Mouse (Mus musculus): Measurements from ENCODE around the gene Knl1.
A peak's percentile ranks its signal among the peaks of the same experiment; 100 is the strongest.
"Not testable (repeated sequence)": the region's sequence is repeated elsewhere in the genome, so short reads cannot be mapped to it uniquely, and the experiment has no call there.

Knl1 gene

DNA sequence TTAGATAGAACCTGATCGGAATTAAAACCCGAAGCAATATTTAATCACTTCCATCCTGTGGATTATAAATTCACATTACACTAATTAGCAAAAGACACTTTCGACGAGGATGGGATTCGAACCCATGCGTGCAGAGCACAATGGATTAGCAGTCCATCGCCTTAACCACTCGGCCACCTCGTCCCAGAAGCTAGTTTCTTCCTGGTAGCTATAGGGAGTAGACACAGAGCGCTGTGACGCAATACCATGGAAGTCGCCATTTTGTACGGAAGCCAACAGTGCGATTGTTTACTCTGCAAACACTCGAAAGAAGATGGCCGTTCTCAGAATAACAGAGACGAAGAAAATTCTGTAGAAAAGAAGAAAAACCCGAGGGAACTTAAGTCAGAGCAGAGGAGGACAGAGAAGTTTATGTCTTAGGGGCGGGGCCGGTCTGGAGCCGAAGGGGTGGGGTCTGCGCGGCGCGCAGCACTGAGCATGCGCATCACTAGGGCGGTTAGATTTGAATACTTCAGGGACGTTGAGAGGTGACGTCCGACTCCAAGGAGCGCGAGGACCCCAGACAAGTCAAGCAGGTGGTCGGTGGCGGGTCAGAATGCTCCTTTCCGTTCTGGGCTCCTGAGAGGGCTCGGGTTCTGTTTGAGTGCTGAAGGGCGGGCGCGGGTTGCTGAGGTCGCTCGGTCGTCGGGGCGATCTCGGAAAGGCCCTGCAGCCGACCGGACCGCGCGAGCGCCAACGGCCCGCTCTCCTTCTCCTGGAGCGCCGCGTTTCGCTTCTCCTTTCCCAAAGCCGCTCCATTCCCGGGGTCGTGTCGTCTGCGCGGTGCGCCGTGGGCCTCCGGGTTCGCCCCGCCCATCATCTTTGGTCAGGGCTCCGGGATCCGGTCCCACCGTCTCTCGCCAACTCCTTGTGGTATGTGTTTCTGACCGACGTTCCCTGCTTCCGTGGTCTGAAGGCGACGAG lies at the start of gene Knl1:
Gene Knl1 (plus strand): TSS at position 471 of the 963 bp plus-strand sequence.
- DNase-seq (ENCODE audit: low spot score in 2 of 2): peak; percentile 96 to 99

DNA sequence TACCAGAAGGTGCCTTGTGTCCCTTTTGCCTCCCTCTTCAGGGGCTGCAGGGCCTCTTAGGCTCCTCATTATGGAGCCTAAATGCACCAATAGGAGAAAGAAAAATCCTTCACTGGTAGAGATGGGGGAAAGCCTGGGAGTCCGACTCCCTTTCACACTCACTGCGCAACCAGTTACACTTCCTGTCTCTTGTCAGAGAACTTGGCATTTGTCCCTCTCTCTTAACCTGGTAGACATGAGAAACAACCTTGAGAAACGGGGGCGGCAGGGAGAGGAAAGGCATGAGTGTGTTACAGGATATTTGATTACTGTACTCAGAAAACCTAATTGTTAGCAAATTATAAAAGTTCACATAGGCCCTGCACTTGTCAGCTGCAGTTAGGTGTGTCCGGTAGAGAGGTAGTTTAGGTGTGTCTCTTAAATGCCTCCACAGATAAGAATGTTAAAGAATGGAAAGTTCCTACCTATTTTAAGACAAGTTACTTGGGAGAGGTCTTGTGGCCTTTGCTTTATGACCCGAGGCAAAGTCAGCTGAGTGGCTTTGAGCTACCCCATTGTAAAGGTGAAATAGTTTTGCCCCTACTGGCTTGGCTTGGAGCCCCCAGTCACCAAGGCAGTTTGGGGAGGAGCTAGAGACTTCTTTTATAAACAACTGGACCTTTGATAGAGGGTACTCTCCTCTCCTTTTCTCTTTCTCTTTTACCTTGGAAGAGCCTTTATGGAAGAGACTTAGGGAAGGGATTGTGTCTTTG lies 48.6 kb upstream of the Knl1 start:
- DNase-seq (ENCODE audit: low spot score in 2 of 2): no peak

DNA sequence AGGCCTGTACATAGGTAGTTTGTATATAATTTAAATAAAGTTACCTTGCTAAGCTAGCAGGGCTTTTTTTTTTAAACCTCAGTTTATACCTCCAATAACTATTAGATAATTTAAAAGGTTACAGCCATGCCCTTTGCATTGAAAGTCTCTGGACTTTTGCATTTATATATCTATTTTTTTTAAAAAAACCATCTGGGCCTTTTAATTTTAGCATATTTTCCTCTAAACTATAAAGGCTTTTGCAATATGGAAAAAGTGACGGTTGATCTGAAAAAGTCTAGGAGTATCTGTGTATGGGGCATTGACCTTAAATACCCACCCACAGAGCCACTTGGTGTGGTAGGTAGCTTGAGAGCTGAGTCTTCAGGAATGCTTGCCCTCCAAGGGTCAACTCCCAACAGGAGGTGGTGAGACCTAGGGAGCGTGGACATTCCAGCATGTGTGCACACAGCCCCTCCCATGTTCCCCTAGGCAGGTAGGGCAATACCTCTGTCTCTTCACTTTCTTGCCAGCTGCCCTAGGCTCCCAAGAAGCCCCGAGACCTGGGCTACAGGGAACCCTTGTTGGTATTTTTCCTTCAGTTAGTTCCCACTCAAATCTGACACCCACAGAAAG lies 47.8 kb upstream of the Knl1 start:
- no peak for DNase-seq (ENCODE audit: low spot score in 2 of 2)

DNA sequence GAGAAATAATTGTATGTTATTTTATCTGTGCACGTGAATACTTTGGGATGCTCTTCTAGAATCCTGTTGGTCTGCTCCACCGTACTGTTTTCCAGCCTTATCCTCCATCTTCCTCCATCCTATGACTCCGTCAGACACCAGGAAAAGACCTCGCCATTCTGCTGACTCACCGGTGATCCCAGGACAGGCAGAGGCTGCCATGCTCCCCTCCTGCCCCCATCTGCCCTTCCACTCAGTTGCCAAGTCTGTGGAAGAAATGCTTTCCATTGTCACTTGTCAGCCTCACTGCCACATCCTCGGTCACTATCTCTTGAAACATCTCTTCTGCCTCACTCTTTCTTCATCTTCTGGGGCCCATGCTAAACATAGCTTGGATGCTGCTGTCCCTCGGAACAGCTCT lies 40.0 kb upstream of the Knl1 start:
- DNase-seq (ENCODE audit: low spot score in 2 of 2): no peak

DNA sequence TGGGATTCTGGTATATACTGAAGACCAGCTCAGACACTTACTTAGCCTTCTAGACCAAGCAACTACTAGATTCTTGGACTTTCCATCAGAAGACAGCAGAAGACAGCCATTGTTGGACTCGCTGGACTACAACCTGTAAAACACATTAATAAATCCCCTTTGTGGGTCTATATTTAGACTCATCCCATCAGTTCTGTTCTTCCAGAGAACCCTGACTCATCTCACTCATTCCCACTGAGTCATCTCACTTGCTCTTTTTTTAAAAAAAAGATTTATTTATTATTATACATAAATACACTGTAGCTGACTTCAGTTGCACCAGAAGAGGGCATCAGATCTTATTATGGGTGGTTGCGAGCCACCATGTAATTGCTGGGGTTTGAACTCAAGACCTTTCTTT lies 37.5 kb upstream of the Knl1 start:
- no peak for DNase-seq (ENCODE audit: low spot score in 2 of 2)

DNA sequence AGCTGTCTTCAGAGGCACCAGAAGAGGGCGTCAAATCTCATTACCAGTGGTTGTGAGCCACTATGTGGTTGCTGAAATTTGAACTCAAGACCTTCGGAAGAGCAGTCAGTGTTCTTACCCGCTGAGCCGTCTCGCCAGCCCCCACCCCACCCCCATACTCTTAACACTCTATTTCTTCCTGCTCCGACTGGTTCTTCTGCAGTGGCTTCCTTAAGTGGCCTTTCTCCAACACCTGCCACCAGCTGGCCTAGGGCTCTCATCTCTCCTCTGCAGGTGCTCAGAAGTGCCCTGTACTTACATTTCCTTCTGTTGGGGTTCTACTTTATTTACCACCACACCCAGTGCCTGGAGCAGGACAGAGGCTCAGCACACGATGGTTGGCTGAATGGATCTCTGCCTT lies 31.9 kb upstream of the Knl1 start:
- DNase-seq (ENCODE audit: low spot score in 2 of 2): no peak

DNA sequence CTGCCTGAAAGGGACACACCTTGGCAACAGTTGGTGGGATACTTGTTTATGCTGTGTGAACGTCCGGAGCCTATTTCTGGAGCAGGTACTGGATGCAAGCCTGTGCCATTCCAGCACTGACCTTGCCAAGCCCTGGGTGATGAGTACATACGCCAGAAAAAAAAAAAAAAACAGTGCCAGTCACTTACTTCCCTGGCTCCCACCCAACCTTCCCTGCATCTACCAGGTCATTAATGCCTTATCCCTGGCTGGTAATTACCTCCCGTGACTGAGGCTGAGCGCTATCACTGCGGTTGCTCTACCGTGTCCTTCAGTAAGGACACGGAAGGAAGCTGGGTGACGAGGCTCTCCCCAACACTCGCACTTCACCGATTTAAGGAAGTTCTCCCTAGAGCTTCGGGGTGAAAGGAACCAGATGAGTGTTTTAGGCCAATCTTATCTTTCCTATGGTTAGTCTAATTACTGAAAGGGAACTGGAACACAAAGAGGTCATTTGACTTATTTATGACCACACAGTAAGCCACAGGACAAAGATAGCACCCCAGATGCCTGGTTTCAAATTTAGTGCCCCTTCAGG lies 31.2 kb upstream of the Knl1 start:
- DNase-seq (ENCODE audit: low spot score in 2 of 2): no peak

DNA sequence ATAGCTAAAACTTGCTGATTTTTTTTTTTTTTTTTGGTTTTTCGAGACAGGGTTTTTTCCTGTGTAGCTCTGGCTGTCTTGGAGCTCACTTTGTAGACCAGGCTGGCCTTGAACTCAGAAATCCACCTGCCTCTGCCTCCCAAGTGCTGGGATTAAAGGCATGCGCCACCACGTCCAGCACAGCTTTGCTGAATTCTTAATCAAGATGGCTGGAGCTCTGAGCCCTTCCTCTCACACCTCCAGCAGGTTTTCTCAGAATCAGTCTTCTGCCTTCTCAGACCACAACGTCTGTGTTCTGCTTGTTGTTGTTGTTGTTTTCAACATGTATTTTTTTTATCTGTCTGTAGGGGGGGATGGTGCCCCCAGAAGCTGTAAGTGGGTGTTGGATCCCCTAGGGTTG lies 30.6 kb upstream of the Knl1 start:
- DNase-seq (ENCODE audit: low spot score in 2 of 2): not testable (repeated sequence)

DNA sequence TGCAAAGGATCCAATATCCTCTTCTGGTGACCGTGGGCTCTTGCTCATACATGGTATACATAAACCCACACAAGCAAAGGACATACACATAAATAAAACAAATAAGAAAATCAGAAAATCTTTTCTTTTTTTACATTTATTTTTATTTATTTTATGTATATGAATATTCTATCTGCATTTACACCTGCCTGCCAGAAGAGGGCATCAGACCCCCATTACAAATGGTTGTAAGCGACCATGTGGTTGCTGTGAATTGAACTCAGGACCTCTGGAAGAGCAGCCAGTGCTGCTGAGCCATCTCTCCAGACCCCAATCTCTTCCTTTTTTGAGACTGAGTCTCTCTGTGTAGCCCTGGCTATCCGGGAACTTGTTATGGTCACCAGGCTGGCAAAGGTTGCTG lies 29.3 kb upstream of the Knl1 start:
- no peak for DNase-seq (ENCODE audit: low spot score in 2 of 2)

DNA sequence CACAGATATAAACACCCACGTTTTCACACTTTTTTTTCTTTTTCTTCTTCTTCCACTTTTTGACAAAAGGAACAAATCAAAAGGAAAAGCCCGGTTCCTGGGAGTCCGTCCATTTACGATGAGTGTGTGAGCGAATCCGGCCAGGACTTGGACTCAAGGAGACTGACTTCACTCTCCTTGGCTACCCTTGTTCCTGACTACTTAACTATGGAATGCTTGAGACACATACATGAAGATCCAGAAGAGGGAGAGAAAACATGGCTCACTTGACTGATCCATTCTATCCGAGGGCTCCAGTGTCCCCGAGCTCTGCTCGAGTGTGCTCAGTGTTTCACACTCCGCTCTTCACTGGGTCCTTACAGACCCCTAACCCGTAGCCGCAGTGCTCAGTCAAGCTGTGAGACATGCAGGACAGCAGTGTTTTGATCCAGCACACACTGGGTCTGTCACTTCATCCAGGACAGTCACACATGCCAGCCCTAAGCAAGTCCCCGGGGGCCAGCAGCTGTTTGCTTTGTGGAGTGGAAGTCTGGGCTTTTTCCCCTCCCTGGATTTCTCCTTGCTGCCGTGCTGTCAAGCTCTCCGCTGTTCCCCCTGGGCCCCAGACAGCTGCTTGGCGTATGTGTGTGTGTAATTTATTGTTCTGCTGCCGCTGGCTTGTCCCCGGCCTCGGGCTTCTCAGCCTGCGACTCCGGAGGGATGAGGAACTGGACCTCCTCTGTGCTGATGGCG lies 28.4 kb upstream of the Knl1 start:
- DNase-seq (ENCODE audit: low spot score in 2 of 2): no peak

DNA sequence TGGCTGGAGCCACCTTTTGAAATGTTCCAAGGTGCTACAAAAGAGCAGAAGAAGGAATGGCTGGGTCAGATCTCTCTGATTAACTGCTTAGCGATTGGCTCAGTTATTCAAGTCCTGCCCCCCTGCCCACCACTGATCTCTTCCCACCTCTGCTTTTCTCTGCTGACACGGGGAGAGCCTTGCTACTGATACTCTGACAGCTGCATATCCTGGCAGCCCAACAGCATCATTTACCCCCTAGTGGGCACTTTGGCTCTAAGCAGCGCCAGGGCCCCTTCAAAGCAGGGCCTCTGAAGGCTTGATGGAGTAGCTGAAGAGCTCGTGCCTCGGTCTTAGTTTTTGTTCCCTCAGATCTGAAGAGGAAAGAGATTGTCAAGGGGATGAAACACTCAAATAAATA lies 27.8 kb upstream of the Knl1 start:
- no peak for DNase-seq (ENCODE audit: low spot score in 2 of 2)

DNA sequence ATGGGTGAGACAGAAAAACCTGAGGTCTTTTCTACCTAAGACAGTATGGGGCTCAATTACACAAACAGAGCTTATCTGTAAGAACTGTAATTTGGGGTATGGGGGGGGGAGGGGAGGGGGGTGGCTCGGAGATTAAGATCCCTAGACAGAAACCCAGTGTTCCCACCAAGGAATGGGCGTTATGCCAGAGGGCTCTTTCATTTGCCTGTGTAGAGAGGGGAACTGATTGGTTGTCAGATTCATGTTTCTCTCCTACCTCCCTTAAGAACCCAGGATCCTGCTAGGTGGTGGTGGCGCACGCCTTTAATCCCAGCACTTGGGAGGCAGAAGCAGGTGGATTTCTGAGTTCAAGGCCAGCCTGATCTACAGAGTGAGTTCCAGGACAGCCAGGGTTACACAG lies 27.4 kb upstream of the Knl1 start:
- DNase-seq (ENCODE audit: low spot score in 2 of 2): no peak

DNA sequence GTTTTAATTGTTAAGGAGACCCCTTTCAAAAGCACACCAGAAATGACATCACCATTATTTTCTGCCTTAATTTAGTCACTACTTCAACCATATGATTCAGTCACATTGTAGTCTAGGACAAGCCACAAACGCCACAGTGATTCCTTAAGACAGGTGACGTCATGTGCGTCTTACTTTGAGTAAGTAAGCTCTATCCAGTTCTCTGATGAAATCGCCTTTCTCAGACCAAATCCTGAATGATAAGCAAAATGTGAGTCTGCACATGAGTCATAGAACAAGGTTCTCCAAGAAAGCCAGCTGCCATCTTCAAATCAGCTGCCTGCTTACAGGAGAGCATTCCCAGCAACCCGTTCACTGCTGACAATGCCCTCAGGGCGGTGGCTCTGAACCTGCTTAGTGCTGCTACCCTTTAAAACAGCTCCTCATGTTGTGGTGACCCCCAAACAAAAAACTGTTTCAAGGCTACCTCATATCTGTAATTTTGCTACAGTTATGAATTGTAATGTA lies 23.7 kb upstream of the Knl1 start:
- DNase-seq (ENCODE audit: low spot score in 2 of 2): no peak

DNA sequence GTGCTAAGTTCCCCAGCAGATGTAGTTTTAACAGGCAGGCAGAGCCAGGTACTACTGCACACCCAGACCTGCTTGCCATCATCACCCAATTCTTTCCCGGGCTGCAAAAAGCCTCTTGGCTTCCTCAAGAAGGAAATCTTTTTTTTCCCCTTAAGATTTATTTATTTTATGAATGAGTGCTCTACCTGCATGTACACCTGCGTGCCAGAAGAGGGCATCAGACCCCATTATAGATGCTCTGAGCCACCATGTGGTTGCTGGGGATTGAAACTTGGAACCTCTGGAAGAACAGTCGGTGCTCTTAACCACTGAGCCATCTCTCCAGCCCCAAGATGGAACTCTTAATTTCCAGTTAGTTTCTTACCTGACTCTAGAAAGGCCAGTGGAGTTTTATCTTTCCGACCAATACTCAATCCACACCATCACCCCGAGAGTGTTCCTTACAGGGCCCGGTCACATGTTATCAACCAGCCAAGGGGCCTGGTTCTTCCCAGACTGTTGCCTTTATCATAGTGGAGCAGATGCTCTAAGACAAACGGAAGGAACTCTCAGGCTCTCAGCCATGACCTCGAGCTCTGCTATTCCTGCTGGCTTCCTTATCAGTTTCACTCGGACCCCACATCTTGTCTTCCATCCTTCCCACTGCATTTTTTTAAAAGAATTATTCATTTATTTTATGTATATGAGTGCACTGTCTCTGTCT lies 22.2 kb upstream of the Knl1 start:
- peak in 1 of 2 experiments; percentile 45 for DNase-seq (ENCODE audit: low spot score in 2 of 2)

DNA sequence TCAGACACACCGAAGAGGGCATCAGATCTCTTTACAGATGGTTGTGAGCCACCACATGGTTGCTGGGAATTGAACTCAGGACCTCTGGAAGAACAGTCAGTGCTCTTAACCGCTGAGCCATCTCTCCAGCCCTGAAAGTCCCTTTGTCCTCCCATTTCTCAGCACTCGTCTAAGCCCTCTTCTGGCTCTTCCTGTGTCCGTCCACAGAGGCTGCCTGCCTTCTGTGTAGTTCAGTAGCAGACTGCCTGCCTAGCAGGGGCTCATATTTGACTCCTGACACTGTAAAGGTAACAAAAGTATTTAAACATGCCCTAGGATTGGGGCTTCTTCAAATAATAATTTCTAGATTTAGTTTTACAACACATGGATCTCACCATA lies 21.7 kb upstream of the Knl1 start:
- no peak for DNase-seq (ENCODE audit: low spot score in 2 of 2)

DNA sequence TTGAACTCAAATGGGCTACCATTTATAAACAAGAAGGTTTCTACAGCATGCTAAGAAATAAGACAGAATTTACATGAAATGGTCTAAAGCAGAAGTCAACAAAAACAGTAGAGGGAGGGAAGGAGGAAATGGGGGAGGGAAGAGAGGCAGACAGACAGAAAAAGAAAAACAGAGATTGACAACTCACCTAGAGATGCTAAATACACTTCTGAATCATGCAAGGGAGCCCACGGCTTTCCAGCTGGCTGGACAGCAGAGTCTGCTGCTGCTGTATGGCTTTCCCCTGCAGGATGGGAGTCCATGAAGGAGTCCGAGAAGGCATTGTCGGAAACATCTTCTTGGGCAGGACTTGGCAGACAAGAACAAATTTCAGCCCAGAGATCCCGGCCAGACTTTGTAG lies 20.0 kb upstream of the Knl1 start:
- DNase-seq (ENCODE audit: low spot score in 2 of 2): no peak

DNA sequence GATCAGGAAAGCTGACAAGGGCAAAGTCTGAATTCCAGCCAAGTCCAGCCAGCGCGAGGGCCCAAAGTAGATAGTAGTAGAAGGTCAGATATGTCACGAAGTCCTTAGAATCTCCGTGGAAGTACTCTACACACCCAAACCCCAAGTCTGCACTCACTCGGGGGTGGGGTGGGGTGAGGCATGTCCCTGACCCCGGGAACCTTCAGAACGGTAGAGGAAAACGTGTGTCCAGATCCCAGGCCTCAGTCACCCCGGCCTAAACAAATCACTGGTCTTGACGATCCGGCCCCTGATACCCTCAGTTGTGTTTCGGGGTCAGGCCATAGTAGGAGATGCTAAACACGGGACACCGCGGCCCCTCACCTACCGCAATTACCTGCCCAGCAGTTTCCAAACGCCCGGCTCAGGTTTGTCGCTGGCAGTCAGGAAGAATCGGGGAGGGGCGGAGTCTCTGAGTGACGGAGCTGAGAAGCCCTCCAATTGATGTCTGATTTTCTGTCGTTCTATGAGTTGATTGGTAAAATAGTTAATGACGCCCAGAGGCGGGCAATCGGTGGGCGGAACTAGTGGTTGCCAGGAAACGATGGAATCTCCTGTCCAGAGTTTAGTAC lies 17.9 kb upstream of the Knl1 start, which contains the start of gene Ccdc32:
Gene Ccdc32 (minus strand): TSS at position 453 of the 611 bp plus-strand sequence.
- peak; percentile 92 to 94 for DNase-seq (ENCODE audit: low spot score in 2 of 2)

DNA sequence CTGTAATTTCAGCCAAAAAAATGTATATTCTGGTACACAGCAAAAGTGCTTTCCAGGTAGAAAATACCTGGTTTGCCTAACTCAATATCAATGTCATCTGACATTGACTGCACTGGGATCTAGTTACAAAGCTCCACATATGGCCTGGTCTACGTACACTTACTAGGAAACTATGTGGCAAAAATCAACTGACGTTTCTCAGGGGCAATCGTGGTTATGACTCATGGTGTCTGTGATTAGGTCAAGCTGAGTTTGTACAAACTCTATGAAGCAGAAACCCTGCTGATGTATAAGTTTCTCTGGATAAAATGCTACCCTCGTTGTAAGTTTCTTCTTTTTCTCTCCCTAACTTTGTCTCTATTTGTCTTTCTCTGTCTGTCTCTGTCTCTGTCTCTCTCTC lies 14.7 kb upstream of the Knl1 start:
- DNase-seq (ENCODE audit: low spot score in 2 of 2): no peak

DNA sequence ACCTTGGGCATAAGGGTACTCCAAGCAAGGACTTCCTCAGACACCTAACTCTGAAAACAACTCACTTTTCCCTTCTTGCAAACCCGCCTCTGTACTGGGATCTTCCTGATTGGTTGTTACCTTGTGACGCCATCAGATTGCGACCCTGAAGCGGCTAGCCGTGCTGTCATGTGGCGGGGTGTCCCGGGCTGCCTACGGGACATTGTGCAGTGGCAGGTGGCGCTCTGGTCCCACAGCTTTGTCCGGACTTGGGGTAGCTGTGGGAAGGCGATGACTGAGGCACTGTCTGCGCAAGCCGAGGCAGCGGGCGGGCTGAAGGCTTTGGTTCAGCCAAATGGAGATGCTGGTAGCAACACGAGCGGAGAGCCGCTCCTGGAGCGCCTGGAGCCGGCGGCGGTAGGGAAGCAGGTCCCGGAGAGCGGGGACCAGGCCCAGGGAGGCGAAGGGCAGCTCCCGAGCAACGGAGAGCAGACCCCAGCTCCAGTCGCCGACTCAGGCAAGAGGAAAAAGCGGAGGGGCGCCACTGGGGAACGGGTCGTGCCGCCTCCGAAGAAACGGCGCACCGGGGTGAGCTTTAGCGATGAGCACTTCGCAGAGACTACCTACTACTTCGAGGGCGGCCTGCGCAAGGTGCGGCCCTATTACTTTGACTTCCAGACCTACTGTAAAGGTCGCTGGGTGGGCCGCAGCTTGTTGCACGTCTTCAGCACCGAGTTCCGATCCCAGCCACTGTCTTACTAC lies 12.1 kb upstream of the Knl1 start, which contains the start of gene Rpusd2:
Gene Rpusd2 (plus strand): TSS at position 135 of the 741 bp plus-strand sequence.
- DNase-seq (ENCODE audit: low spot score in 2 of 2): peak; percentile 88 to 93
